8 mouse cellular contexts compared by ENCODE assay signal in the genomic region with DNA sequence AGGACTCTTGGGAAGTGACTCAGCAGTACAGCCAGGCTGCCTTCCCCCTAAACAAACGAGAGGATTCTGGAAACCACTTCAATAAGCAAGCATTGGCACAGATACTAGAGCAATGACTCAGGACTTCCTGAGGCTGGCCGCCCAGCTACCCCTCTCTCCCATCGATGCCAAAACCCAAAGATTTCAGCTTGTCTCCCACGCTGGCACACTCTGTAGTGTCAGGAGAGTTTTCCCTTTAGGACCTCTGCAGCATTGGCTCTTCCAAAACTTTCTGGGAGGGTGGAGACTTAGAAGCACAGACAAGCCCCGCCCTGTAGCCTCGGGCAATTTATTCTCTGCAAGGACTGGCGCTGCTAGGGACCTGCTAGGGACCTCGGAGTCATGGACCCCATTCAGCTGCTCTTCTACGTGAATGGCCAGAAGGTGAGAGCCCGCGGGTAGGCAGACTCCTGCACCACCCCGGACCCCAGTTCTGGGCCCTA. TPM values are rescaled to one million over a fixed set of nuclear protein-coding genes. Genes with fewer than 3 reads are reported as not detected.
DNase-seq lines count a peak whose midpoint lies in the region; ATAC-seq and TF ChIP-seq lines count a peak whose summit lies in the region.

A gene (plus strand): TSS at position 296 of the 482 bp plus-strand sequence.

- peak within 1 kb of the TSS; percentile 33; the same call in 1 of the 2 replicates for H3K9ac ChIP-seq in hindbrain, embryonic 16.5 days (ENCODE audit: low read depth, low read length)

- TF ChIP-seq POLR2A in cortical plate, adult 2 months (IDR thresholded peaks at IDR 0.05; ENCODE audit: extremely low read depth, insufficient read depth, low read length): 0 out of 2 replicates have a peak, but pooled peaks have one; percentile 17
- TF ChIP-seq POLR2A in small intestine, adult 2 months (IDR thresholded peaks at IDR 0.05; ENCODE audit: low read depth, low read length): no peak

- H3K27ac ChIP-seq in cortical plate, adult 2 months (ENCODE audit: insufficient read depth, low read length): peak within 1 kb of the TSS; percentile 49; the same call in 1 of the 2 replicates
- H3K27ac ChIP-seq in hindbrain, embryonic 16.5 days (ENCODE audit: low read depth, low read length): peak within 1 kb of the TSS; percentile 26; the same call in 1 of the 2 replicates
- peak within 1 kb of the TSS; percentile 75 for H3K27ac ChIP-seq in small intestine, adult 2 months (ENCODE audit: insufficient read depth, low read depth, low read length)

- H3K4me1 ChIP-seq in cortical plate, adult 2 months (ENCODE audit: control insufficient read depth, insufficient read depth, low read length): no peaks in the 10 kb centered on the region
- peaks cover 8% of the 10 kb centered on the region; the same call in 1 of the 2 replicates for H3K4me1 ChIP-seq in hindbrain, embryonic 16.5 days (ENCODE audit: control insufficient read depth, insufficient read depth, low read depth, low read length)
- no peaks in the 10 kb centered on the region for H3K4me1 ChIP-seq in small intestine, adult 2 months (ENCODE audit: control insufficient read depth, insufficient read depth, insufficient read length, low read length)

- H3K27me3 ChIP-seq in hindbrain, embryonic 16.5 days (replicated peaks; ENCODE audit: control insufficient read depth, insufficient read depth, low read length): no peaks in the 10 kb centered on the region
- no peaks in the 10 kb centered on the region for H3K27me3 ChIP-seq in small intestine, adult 2 months (ENCODE audit: control insufficient read depth, insufficient read depth, low read length)

- peak within 1 kb of the TSS; percentile 43 for H3K4me2 ChIP-seq in hindbrain, embryonic 16.5 days (ENCODE audit: low read length)

- no peaks in the 10 kb centered on the region for H3K36me3 ChIP-seq in hindbrain, embryonic 16.5 days (ENCODE audit: control insufficient read depth, insufficient read depth, low read length)
- H3K36me3 ChIP-seq in small intestine, adult 2 months (ENCODE audit: control insufficient read depth, insufficient read depth, low read length): 0 out of 2 replicates have a peak, but pooled peaks cover 2% of the 10 kb centered on the region

- no peaks in the 10 kb centered on the region for H3K9me3 ChIP-seq in hindbrain, embryonic 16.5 days (ENCODE audit: control insufficient read depth, low read length)

- WGBS in hindbrain, embryonic 16.5 days: 15% methylated on average over 11 of the region's 12 CpGs
- 18% methylated on average over 12 of the region's 12 CpGs for whole genome bisulfite sequencing in small intestine, adult 2 months

- ATAC-seq in hindbrain, embryonic 16.5 days: peak; percentile 67
- peak; percentile 90 for ATAC-seq in megakaryocyte, adult 5-6 weeks (ENCODE audit: poor library complexity, severe bottlenecking)

- DNase-seq in thymus, postnatal 14 days: peak; percentile 14
- no peak for DNase-seq in thymus, postnatal 36 days
- DNase-seq in gastrocnemius, postnatal 10 days: peak; percentile 52
- peak; percentile 11 to 18 for DNase-seq in left cerebral cortex, adult 18-20 months (ENCODE audit: low spot score in 2 of 2)

- H3K4me3 ChIP-seq in cortical plate, adult 2 months (ENCODE audit: insufficient read depth, low read length): peak within 1 kb of the TSS; percentile 23
- H3K4me3 ChIP-seq in hindbrain, embryonic 16.5 days (ENCODE audit: low read length): peak within 1 kb of the TSS; percentile 11; the same call in 1 of the 2 replicates
- H3K4me3 ChIP-seq in small intestine, adult 2 months (ENCODE audit: low read depth, low read length): peak within 1 kb of the TSS; percentile 63

- no peak for TF ChIP-seq CTCF in cortical plate, adult 2 months (IDR thresholded peaks at IDR 0.05; ENCODE audit: extremely low read depth, insufficient read depth, low read length)
- TF ChIP-seq CTCF in small intestine, adult 2 months (IDR thresholded peaks at IDR 0.05; ENCODE audit: extremely low read depth, insufficient read length, insufficient replicate concordance, low read depth, low read length): no peak; the same call in 1 of the 2 replicates

RNA-seq across cellular contexts. Expression of the gene that starts here (rescaled TPM):
- polyA plus RNA-seq in cortical plate, adult 2 months (2012; rRNA removed): 4.9 and 5.1 TPM in 2 replicates
- 1 to 10 TPM; 4.2 to 4.3 TPM for total RNA-seq in gastrocnemius, postnatal 10 days (2021)
- 0.36 and 0.50 TPM in 2 replicates for polyA plus RNA-seq in hindbrain, embryonic 16.5 days (2015; fragmentation: Nextera tagmentation; extraction: Ambion mirVana)
- 1 to 10 TPM; 3.3 to 3.5 TPM for total RNA-seq in left cerebral cortex, adult 18-20 months (2021)
- 0.27 TPM in 1 of 2 replicates, not detected in the other for total RNA-seq in megakaryocyte, adult 5-6 weeks (2015)
- 0.04 and 0.16 TPM in 2 replicates for total RNA-seq in megakaryocyte, adult 5-6 weeks (2017)
- polyA plus RNA-seq in small intestine, adult 2 months (2012; rRNA removed): 0.19 and 0.32 TPM in 2 replicates

Comparison
In these comparisons a context has a peak if more than half of its experiments do, and no peak if none do; other contexts are left out.
1. DNase-seq: peak in thymus, postnatal 14 days (single experiment), gastrocnemius, postnatal 10 days (single experiment) and left cerebral cortex, adult 18-20 months (2 of 2); none in thymus, postnatal 36 days (0 of 2).
2. Peak in ATAC-seq, H3K4me3 ChIP-seq, H3K27ac ChIP-seq, H3K9ac ChIP-seq and H3K4me2 ChIP-seq in hindbrain, embryonic 16.5 days; RNA of the gene not detected or under 1 TPM.
3. Peak in ATAC-seq in megakaryocyte, adult 5-6 weeks; RNA of the gene not detected or under 1 TPM.
4. H3K4me3 ChIP-seq: peak in every context shown above with its lines; median percentile 63 in small intestine, adult 2 months; 23 in cortical plate, adult 2 months; 11 in hindbrain, embryonic 16.5 days.
5. Peak in every context shown above with its lines, with median percentiles within 50 percentile points of each other: H3K27ac ChIP-seq.